Mouse (Mus musculus) hindbrain, embryonic 16.5 days (tissue): ENCODE measurements around the gene Fam213b. TPM values are rescaled to one million over a fixed set of nuclear protein-coding genes. Genes with fewer than 3 reads are reported as not detected.

Experiments
- polyA plus RNA-seq: library from polyadenylated mRNA; unstranded; fragments of >200 nt; fragmentation: Nextera tagmentation; extraction: Ambion mirVana; gene quantifications from 2 replicates; pipeline ENCODE4 v1.2.1, GENCODE M21; 2015

Fam213b gene
- polyA plus RNA-seq, 1 experiment from 2014 or later = 80.1 TPM

Other genes with a start within 250 kb of the Fam213b start
- gene Actrt2, start 231.3 kb downstream of the Fam213b start, polyA plus RNA-seq = not detected in 2 replicates
- gene Ttc34, start 61.7 kb downstream of the Fam213b start, polyA plus RNA-seq = 2.0 and 2.3 TPM in 2 replicates
- 0.70 and 0.93 TPM in 2 replicates for gene Mmel1, start 29.6 kb downstream of the Fam213b start, polyA plus RNA-seq
- gene Tnfrsf14, start 29.4 kb upstream of the Fam213b start, polyA plus RNA-seq = 0.23 and 0.27 TPM in 2 replicates
- gene Hes5, start 61.8 kb upstream of the Fam213b start, polyA plus RNA-seq = 146 and 167 TPM in 2 replicates
- 37.8 and 39.5 TPM in 2 replicates for gene Pank4, start 65.0 kb upstream of the Fam213b start, polyA plus RNA-seq
- 17.0 and 19.5 TPM in 2 replicates for gene Plch2, start 157.6 kb upstream of the Fam213b start, polyA plus RNA-seq
- 20.6 and 21.1 TPM in 2 replicates for gene Pex10, start 167.9 kb upstream of the Fam213b start, polyA plus RNA-seq
- 125 and 131 TPM in 2 replicates for gene Rer1, start 187.2 kb upstream of the Fam213b start, polyA plus RNA-seq
- gene Morn1, start 187.4 kb upstream of the Fam213b start, polyA plus RNA-seq = 7.5 and 9.5 TPM in 2 replicates